Mouse (Mus musculus) liver, embryonic 14.5 days (tissue): ENCODE results near the gene Ngfr. TPM values are rescaled to one million over a fixed set of nuclear protein-coding genes. Genes with fewer than 3 reads are reported as not detected.
A peak's percentile ranks its signal among the peaks of the same experiment; 100 is the strongest.

Experiments
- ATAC-seq: fragments of 200-750 bp; cut with Nextera tagmentation; 2 replicates; pipeline ENCODE4 v1.8.0; 2017; ENCODE audit warnings: moderate number of reproducible peaks, mild to moderate bottlenecking, moderate library complexity; ENCODE audit not compliant: insufficient read depth
- DNase-seq, 3 experiments: peaks; one replicate each; pipeline ENCODE4 v3.0.0-alpha.2; 2012 to 2013; ENCODE audit warnings: low read depth in 3 of 3, low spot score in 3 of 3
- H3K27ac ChIP-seq: fragments of 300-500 bp; sonication (generic); 2 replicates; pipeline ENCODE4 v1.5.1; 2014; ENCODE audit warnings: moderate library complexity, mild to moderate bottlenecking, control low read depth, inconsistent platforms
- H3K27me3 ChIP-seq: fragments of 300-500 bp; sonication (generic); 2 replicates; pipeline ENCODE4 v1.6.1; 2014; ENCODE audit warnings: mild to moderate bottlenecking, low read length, moderate library complexity; ENCODE audit not compliant: control insufficient read depth, insufficient read depth
- H3K36me3 ChIP-seq: fragments of 300-500 bp; sonication (generic); replicated peaks from 2 replicates; pipeline ENCODE4 v1.6.1; 2014; ENCODE audit warnings: low read depth; ENCODE audit not compliant: control insufficient read depth, insufficient read depth
- H3K4me1 ChIP-seq, 2 experiments: fragments of 200-500 bp in 1 of 2; fragments of 300-500 bp in 1 of 2; sonication (generic) in 1 of 2; replicated peaks; 2 replicates each; pipeline ENCODE4 v1.6.1; 2012 to 2014; ENCODE audit warnings: antibody characterized with exemption in 1 of 2, inconsistent platforms in 1 of 2, low read length in 1 of 2; ENCODE audit not compliant: control insufficient read depth in 2 of 2, insufficient read depth in 2 of 2
- H3K4me2 ChIP-seq: fragments of 300-500 bp; sonication (generic); 2 replicates; pipeline ENCODE4 v1.6.1; 2014; ENCODE audit warnings: low read depth, mild to moderate bottlenecking, control low read depth, moderate library complexity
- H3K4me3 ChIP-seq, 2 experiments: fragments of 200-500 bp in 1 of 2; fragments of 300-500 bp in 1 of 2; sonication (generic) in 1 of 2; 2 replicates each; pipeline ENCODE4 v1.5.1; 2012 to 2014; ENCODE audit warnings: low read depth in 2 of 2, low read length in 2 of 2, mild to moderate bottlenecking in 2 of 2, control low read depth in 1 of 2, inconsistent platforms in 1 of 2, moderate library complexity in 1 of 2; ENCODE audit not compliant: insufficient read depth in 1 of 2
- H3K9ac ChIP-seq: fragments of 300-500 bp; sonication (generic); replicated peaks from 2 replicates; pipeline ENCODE4 v1.6.1; 2014; ENCODE audit warnings: mild to moderate bottlenecking, control low read depth, moderate library complexity
- H3K9me3 ChIP-seq: fragments of 300-500 bp; sonication (generic); 2 replicates; pipeline ENCODE4 v1.6.1; 2016; ENCODE audit warnings: low read length, mixed read lengths; ENCODE audit not compliant: control insufficient read depth
- CTCF ChIP-seq: IDR thresholded peaks from 2 replicates; pipeline ENCODE4 v1.5.1; 2016; ENCODE audit warnings: antibody characterized with exemption, low read depth, control low read depth
- EP300 ChIP-seq: IDR thresholded peaks from 2 replicates; pipeline ENCODE4 v1.6.1; 2016; ENCODE audit warnings: antibody characterized with exemption, low read depth
- WGBS: fragments of 180-500 bp; shearing (Covaris S2); extraction: QIAGEN DNeasy Blood & Tissue Kit; methylation state at CpG from one replicate; pipeline ENCODE4 v1.1.7; 2014; ENCODE audit not compliant: insufficient replicate concordance; 5-methylcytosine and 5-hydroxymethylcytosine counted together
- polyA plus RNA-seq, 2 experiments: library from polyadenylated mRNA; depleted of rRNA in 1 of 2; stranded (reverse) in 1 of 2; unstranded in 1 of 2; fragments of >200 nt; fragmentation: Nextera tagmentation in 1 of 2; extraction: Ambion mirVana in 1 of 2; gene quantifications; 2 replicates each; pipeline versions ENCODE4 v1.2.1 to v1.2.3; 2012 to 2014

Ngfr gene
- polyA plus RNA-seq (2012; rRNA removed) = 2.1 and 2.3 TPM in 2 replicates
- polyA plus RNA-seq (2014; fragmentation: Nextera tagmentation; extraction: Ambion mirVana) = 1.1 and 1.2 TPM in 2 replicates

DNA sequence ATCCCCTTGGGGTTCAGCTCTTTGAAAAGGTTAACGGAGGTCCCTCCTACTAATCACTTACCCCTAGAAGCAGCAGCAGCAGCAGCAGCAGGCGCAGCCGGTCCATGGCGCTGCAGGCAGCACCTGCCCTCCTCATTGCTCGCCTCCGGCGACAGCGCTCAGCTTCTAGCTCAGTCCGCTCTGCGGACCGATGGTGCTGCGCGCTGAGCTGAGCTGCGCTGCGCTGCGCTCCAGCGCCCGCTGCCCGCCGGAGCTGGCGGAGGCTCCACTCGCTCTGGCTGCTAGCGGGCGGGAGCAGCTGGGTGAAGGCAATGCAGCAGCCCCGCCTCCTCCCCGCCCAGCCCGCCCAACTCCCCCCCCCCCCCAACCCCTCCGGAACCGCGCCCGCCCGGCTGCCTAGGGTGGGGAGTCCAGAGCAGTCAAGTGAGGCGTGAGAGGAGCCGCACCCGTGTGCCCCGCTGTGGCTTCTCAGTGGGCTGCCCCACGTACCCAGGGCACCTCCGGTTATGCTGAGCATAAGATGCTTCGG is at the start of gene Ngfr:
Gene Ngfr (minus strand): TSS at position 313 of the 529 bp plus-strand sequence.
- ATAC-seq = no peak

DNA sequence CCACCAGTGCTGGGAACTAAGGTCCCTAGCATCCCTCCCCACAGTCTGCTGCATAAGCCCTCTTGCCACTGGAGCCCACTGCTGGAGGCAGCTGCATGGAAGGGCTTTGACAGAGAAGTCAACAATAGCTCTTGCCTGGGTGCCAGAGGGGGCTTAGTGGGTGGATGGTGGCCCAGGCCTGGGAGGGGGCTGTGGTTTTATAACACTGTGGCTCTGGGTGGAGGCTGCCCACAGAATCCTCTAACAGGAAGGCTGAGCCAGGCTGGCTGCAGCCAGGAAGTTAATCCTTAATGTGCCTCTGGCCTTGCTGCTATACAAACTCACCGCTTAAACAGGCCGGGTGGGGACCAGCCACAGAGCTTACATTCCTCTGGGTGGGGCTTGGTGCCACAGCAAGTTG is 47.5 kb upstream of the Ngfr start:
- TF ChIP-seq EP300 (no peak), CTCF (no peak)
- H3K27ac ChIP-seq = no peak overlapping the region
- no peak for ATAC-seq
- no peak for DNase-seq
- H3K4me1 ChIP-seq = no peaks in the 10 kb centered on the region
- no peak overlapping the region for H3K9ac ChIP-seq
- H3K4me3 ChIP-seq = no peak overlapping the region
- H3K27me3 ChIP-seq = peaks cover 2% of the 10 kb centered on the region; the same call in 1 of the 2 replicates
- WGBS = 8% methylated on average over 2 of the region's 2 CpGs
- H3K9me3 ChIP-seq = no peaks in the 10 kb centered on the region
- H3K4me2 ChIP-seq = no peak overlapping the region
- H3K36me3 ChIP-seq = no peaks in the 10 kb centered on the region

More for the DNA sequence above, at the start of gene Ngfr:
- Histone ChIP-seq H3K4me2 (0 out of 2 replicates have a peak within 1 kb of the TSS, but pooled peaks have one; percentile 22), H3K4me1 (no peaks in the 10 kb centered on the region), H3K4me3 (peak within 1 kb of the TSS; percentile 16 to 20; a peak in 3 of 4 replicates), H3K27me3 (peaks cover 64% of the 10 kb centered on the region), H3K9ac (no peak within 1 kb of the TSS), H3K9me3 (no peaks in the 10 kb centered on the region), H3K27ac (no peak within 1 kb of the TSS), H3K36me3 (no peaks in the 10 kb centered on the region)
- DNase-seq = no peak
- TF ChIP-seq CTCF (no peak), EP300 (no peak)
- 1% methylated on average over 35 of the region's 39 CpGs for WGBS

DNA sequence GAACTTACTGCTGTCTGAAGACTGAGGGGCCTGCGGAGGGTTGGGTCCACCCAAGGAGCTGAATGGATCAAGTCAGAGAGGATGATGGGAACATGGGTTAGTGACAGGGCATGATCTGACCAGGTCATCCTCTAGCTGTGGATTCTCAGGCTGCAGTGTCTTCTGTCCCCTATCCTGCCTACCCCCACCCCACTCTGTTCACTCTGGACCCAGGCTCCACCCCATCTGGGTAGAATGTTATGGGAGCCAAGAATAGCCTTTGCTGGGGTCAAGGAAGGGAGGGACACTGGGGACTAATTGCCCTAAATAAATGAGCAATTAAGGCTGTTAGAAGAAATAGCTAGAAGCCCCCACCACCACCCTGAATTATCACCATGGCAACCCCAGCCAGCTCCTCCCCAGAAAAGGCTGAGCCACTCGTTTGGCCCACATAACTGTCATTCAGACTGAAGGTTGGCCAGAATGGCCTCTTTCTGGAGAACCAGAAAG is 46.0 kb upstream of the Ngfr start:
- H3K27ac ChIP-seq = no peak overlapping the region
- WGBS = 45% methylated on average over 2 of the region's 2 CpGs
- no peaks in the 10 kb centered on the region for H3K9me3 ChIP-seq
- no peak overlapping the region for H3K9ac ChIP-seq
- H3K4me2 ChIP-seq = no peak overlapping the region
- H3K27me3 ChIP-seq = no peaks in the 10 kb centered on the region; the same call in 1 of the 2 replicates
- H3K36me3 ChIP-seq = no peaks in the 10 kb centered on the region
- no peak overlapping the region for H3K4me3 ChIP-seq
- ATAC-seq = no peak
- no peak for DNase-seq
- no peaks in the 10 kb centered on the region for H3K4me1 ChIP-seq
- no peak for TF ChIP-seq EP300
- TF ChIP-seq CTCF = no peak

GRCm38 (mm10) chr11:95632474-95632873 is 44.9 kb upstream of the Ngfr start:
- Histone ChIP-seq H3K36me3 (no peaks in the 10 kb centered on the region), H3K9me3 (no peaks in the 10 kb centered on the region), H3K4me2 (no peak overlapping the region), H3K9ac (no peak overlapping the region), H3K4me3 (no peak overlapping the region), H3K27me3 (no peaks in the 10 kb centered on the region; the same call in 1 of the 2 replicates), H3K27ac (no peak overlapping the region), H3K4me1 (no peaks in the 10 kb centered on the region)
- ATAC-seq (no peak), DNase-seq (no peak)
- WGBS = 58% methylated on average over 6 of the region's 6 CpGs
- TF ChIP-seq EP300 (no peak), CTCF (no peak)

DNA sequence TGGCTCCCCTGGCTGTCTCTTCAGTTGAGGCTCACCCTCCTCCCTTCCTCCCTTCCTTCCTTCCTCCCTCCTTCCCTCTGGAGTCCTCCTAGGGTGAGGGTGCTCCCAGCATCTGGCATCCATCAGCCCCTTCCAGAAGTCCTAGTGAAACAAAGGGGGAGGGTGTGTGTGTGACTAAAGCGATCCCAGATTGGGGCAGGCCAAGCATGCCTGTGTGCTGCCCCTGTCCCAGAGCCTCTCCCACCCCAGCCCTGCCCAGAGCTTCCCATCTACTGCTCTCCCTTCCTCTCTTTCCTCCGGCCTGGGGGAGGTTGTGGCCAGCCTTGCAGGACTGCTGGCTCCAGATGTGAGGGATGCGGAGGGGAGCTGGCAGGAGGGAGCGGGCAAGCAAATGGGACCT is 43.8 kb upstream of the Ngfr start:
- no peaks in the 10 kb centered on the region for H3K4me1 ChIP-seq
- 66% methylated on average over 4 of the region's 4 CpGs for WGBS
- no peaks in the 10 kb centered on the region; the same call in 1 of the 2 replicates for H3K27me3 ChIP-seq
- no peak overlapping the region for H3K4me3 ChIP-seq
- H3K36me3 ChIP-seq = no peaks in the 10 kb centered on the region
- H3K9ac ChIP-seq = no peak overlapping the region
- DNase-seq = no peak
- no peak overlapping the region for H3K27ac ChIP-seq
- no peak overlapping the region for H3K4me2 ChIP-seq
- no peak for TF ChIP-seq EP300
- no peak for TF ChIP-seq CTCF
- no peak for ATAC-seq
- no peaks in the 10 kb centered on the region for H3K9me3 ChIP-seq
